Mouse (Mus musculus) lung, adult 2 months (tissue): Measurements from ENCODE around the gene Ston2.

Source experiments
- CTCF ChIP-seq: fragments of 200-500 bp; IDR thresholded peaks from 2 replicates; pipeline ENCODE4 v1.5.1; 2011; ENCODE audit warnings: mild to moderate bottlenecking, low read length, control low read depth; ENCODE audit not compliant: insufficient read depth
- POLR2A ChIP-seq: fragments of 200-500 bp; IDR thresholded peaks from 2 replicates; pipeline ENCODE4 v1.6.1; 2011; ENCODE audit warnings: low read depth, mild to moderate bottlenecking, control low read depth, low read length, borderline replicate concordance; ENCODE audit errors: extremely low read depth

GRCm38 (mm10) chr12:91684101-91684839, 103.9 kb downstream of the Ston2 start:
- TF ChIP-seq CTCF (no peak), POLR2A (no peak)
